Mouse (Mus musculus): Measurements from ENCODE around the gene Slc48a1. TPM values are rescaled to one million over a fixed set of nuclear protein-coding genes. Genes with fewer than 3 reads are reported as not detected.

Slc48a1 gene
- polyA plus RNA-seq, 1 experiment = 117 TPM

GRCm38 (mm10) chr15:97836894-97837247 is 58.6 kb downstream of the Slc48a1 start:
- TF ChIP-seq POLR2A (IDR thresholded peaks at IDR 0.05; ENCODE audit: low read depth, low read length) = no peak
- peak overlapping the region; percentile 58 for H3K27ac ChIP-seq (ENCODE audit: insufficient read depth, low read length)
- no peak overlapping the region for H3K4me3 ChIP-seq (ENCODE audit: extremely low read depth, insufficient read depth, insufficient read length)
- no peaks in the 10 kb centered on the region for H3K36me3 ChIP-seq (ENCODE audit: control insufficient read depth, insufficient read depth, low read length)
- no peak for DNase-seq (ENCODE audit: low read depth in 1 of 2, low spot score in 2 of 2)
- H3K27me3 ChIP-seq (ENCODE audit: control insufficient read depth, insufficient read depth, low read length) = no peaks in the 10 kb centered on the region
- peaks cover 47% of the 10 kb centered on the region for H3K4me1 ChIP-seq (ENCODE audit: control insufficient read depth, insufficient read depth, insufficient read length)
- WGBS = 37% methylated on average over 8 of the region's 8 CpGs

GRCm38 (mm10) chr15:97837491-97838061 is 59.3 kb downstream of the Slc48a1 start:
- Histone ChIP-seq H3K27ac (ENCODE audit: insufficient read depth, low read length) (peak overlapping the region; percentile 42), H3K4me3 (ENCODE audit: extremely low read depth, insufficient read depth, insufficient read length) (no peak overlapping the region), H3K27me3 (ENCODE audit: control insufficient read depth, insufficient read depth, low read length) (no peaks in the 10 kb centered on the region), H3K4me1 (ENCODE audit: control insufficient read depth, insufficient read depth, insufficient read length) (peaks cover 41% of the 10 kb centered on the region), H3K36me3 (ENCODE audit: control insufficient read depth, insufficient read depth, low read length) (no peaks in the 10 kb centered on the region)
- WGBS = 20% methylated on average over 8 of the region's 8 CpGs
- no peak for DNase-seq (ENCODE audit: low read depth in 1 of 2, low spot score in 2 of 2)
- no peak for TF ChIP-seq POLR2A (IDR thresholded peaks at IDR 0.05; ENCODE audit: low read depth, low read length)
- no peak for TF ChIP-seq CTCF (IDR thresholded peaks at IDR 0.05; ENCODE audit: extremely low read depth, insufficient read depth, insufficient read length, insufficient replicate concordance)

GRCm38 (mm10) chr15:97838395-97838794 is 60.1 kb downstream of the Slc48a1 start:
- no peaks in the 10 kb centered on the region for H3K36me3 ChIP-seq (ENCODE audit: control insufficient read depth, insufficient read depth, low read length)
- WGBS = 80% methylated on average over 4 of the region's 4 CpGs
- no peaks in the 10 kb centered on the region for H3K27me3 ChIP-seq (ENCODE audit: control insufficient read depth, insufficient read depth, low read length)
- TF ChIP-seq CTCF (IDR thresholded peaks at IDR 0.05; ENCODE audit: extremely low read depth, insufficient read depth, insufficient read length, insufficient replicate concordance) (no peak), POLR2A (IDR thresholded peaks at IDR 0.05; ENCODE audit: low read depth, low read length) (no peak)
- no peak overlapping the region for H3K27ac ChIP-seq (ENCODE audit: insufficient read depth, low read length)
- H3K4me1 ChIP-seq (ENCODE audit: control insufficient read depth, insufficient read depth, insufficient read length) = peaks cover 38% of the 10 kb centered on the region
- H3K4me3 ChIP-seq (ENCODE audit: extremely low read depth, insufficient read depth, insufficient read length) = no peak overlapping the region
- DNase-seq (ENCODE audit: low read depth in 1 of 2, low spot score in 2 of 2) = no peak

GRCm38 (mm10) chr15:97839012-97839411 is 60.7 kb downstream of the Slc48a1 start:
- Histone ChIP-seq H3K27me3 (ENCODE audit: control insufficient read depth, insufficient read depth, low read length) (no peaks in the 10 kb centered on the region), H3K36me3 (ENCODE audit: control insufficient read depth, insufficient read depth, low read length) (no peaks in the 10 kb centered on the region), H3K27ac (ENCODE audit: insufficient read depth, low read length) (no peak overlapping the region), H3K4me3 (ENCODE audit: extremely low read depth, insufficient read depth, insufficient read length) (no peak overlapping the region), H3K4me1 (ENCODE audit: control insufficient read depth, insufficient read depth, insufficient read length) (peaks cover 40% of the 10 kb centered on the region)
- no peak for TF ChIP-seq CTCF (IDR thresholded peaks at IDR 0.05; ENCODE audit: extremely low read depth, insufficient read depth, insufficient read length, insufficient replicate concordance)
- TF ChIP-seq POLR2A (IDR thresholded peaks at IDR 0.05; ENCODE audit: low read depth, low read length) = no peak
- WGBS = 85% methylated on average over 2 of the region's 2 CpGs
- DNase-seq (ENCODE audit: low read depth in 1 of 2, low spot score in 2 of 2) = no peak

GRCm38 (mm10) chr15:97839473-97839872 is 61.2 kb downstream of the Slc48a1 start:
- peaks cover 40% of the 10 kb centered on the region for H3K4me1 ChIP-seq (ENCODE audit: control insufficient read depth, insufficient read depth, insufficient read length)

GRCm38 (mm10) chr15:97839991-97840455 is 61.7 kb downstream of the Slc48a1 start:
- WGBS = 67% methylated on average over 3 of the region's 3 CpGs
- Histone ChIP-seq H3K36me3 (ENCODE audit: control insufficient read depth, insufficient read depth, low read length) (no peaks in the 10 kb centered on the region), H3K27ac (ENCODE audit: insufficient read depth, low read length) (no peak overlapping the region), H3K4me1 (ENCODE audit: control insufficient read depth, insufficient read depth, insufficient read length) (peaks cover 40% of the 10 kb centered on the region), H3K27me3 (ENCODE audit: control insufficient read depth, insufficient read depth, low read length) (no peaks in the 10 kb centered on the region), H3K4me3 (ENCODE audit: extremely low read depth, insufficient read depth, insufficient read length) (no peak overlapping the region)
- no peak for TF ChIP-seq POLR2A (IDR thresholded peaks at IDR 0.05; ENCODE audit: low read depth, low read length)
- no peak for TF ChIP-seq CTCF (IDR thresholded peaks at IDR 0.05; ENCODE audit: extremely low read depth, insufficient read depth, insufficient read length, insufficient replicate concordance)
- no peak for DNase-seq (ENCODE audit: low read depth in 1 of 2, low spot score in 2 of 2)

More at GRCm38 (mm10) chr15:97839473-97839872, 61.2 kb downstream of the Slc48a1 start:
- no peak for TF ChIP-seq CTCF (IDR thresholded peaks at IDR 0.05; ENCODE audit: extremely low read depth, insufficient read depth, insufficient read length, insufficient replicate concordance)
- TF ChIP-seq POLR2A (IDR thresholded peaks at IDR 0.05; ENCODE audit: low read depth, low read length) = no peak
- no peak for DNase-seq (ENCODE audit: low read depth in 1 of 2, low spot score in 2 of 2)
- Histone ChIP-seq H3K27ac (ENCODE audit: insufficient read depth, low read length) (no peak overlapping the region), H3K36me3 (ENCODE audit: control insufficient read depth, insufficient read depth, low read length) (no peaks in the 10 kb centered on the region), H3K4me3 (ENCODE audit: extremely low read depth, insufficient read depth, insufficient read length) (no peak overlapping the region), H3K27me3 (ENCODE audit: control insufficient read depth, insufficient read depth, low read length) (no peaks in the 10 kb centered on the region)
- 78% methylated on average over 4 of the region's 4 CpGs for WGBS

GRCm38 (mm10) chr15:97840781-97841180 is 62.5 kb downstream of the Slc48a1 start:
- Histone ChIP-seq H3K27me3 (ENCODE audit: control insufficient read depth, insufficient read depth, low read length) (no peaks in the 10 kb centered on the region), H3K4me3 (ENCODE audit: extremely low read depth, insufficient read depth, insufficient read length) (no peak overlapping the region), H3K27ac (ENCODE audit: insufficient read depth, low read length) (no peak overlapping the region), H3K4me1 (ENCODE audit: control insufficient read depth, insufficient read depth, insufficient read length) (peaks cover 40% of the 10 kb centered on the region), H3K36me3 (ENCODE audit: control insufficient read depth, insufficient read depth, low read length) (no peaks in the 10 kb centered on the region)
- no peak for DNase-seq (ENCODE audit: low read depth in 1 of 2, low spot score in 2 of 2)
- TF ChIP-seq POLR2A (IDR thresholded peaks at IDR 0.05; ENCODE audit: low read depth, low read length) (no peak), CTCF (IDR thresholded peaks at IDR 0.05; ENCODE audit: extremely low read depth, insufficient read depth, insufficient read length, insufficient replicate concordance) (peak; percentile 7; the same call in 1 of the 2 replicates)
- 87% methylated on average over 1 of the region's 1 CpGs for WGBS
